Mouse (Mus musculus): ENCODE data around the gene Cluh. TPM values are rescaled to one million over a fixed set of nuclear protein-coding genes. Genes with fewer than 3 reads are reported as not detected.

Cluh gene
- polyA plus RNA-seq, 1 experiment from 2014 or later, result 19.4 TPM

DNA sequence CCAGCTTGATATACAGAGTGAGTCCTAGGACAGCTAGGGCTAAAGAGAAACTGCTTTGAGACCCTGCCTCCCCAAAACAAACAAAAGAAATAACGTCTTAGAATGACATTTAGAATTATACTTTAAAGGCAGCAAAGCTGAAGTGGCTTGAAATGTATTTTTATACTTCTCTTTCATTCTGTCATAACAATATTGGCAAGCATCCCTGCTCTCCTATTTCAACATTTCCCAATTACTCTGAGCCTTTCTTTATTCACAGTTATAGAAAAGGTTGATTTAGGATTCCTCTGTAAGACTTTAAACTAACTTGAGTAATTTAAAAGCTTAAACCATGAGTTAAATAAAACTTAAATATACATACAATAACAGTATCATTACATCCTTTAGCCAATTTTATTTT is 42.9 kb downstream of the Cluh start:
- H3K36me3 ChIP-seq, result peaks cover 28% of the 10 kb centered on the region
- WGBS, result 78% methylated on average over 1 of the region's 1 CpGs

GRCm38 (mm10) chr11:74699505-74699904 is 50.2 kb downstream of the Cluh start:
- Histone ChIP-seq H3K27ac (replicated peaks) (no peak overlapping the region), H3K9ac (replicated peaks) (no peak overlapping the region), H3K36me3 (peaks cover 28% of the 10 kb centered on the region), H3K9me3 (no peaks in the 10 kb centered on the region), H3K27me3 (no peaks in the 10 kb centered on the region), H3K4me3 (no peak overlapping the region), H3K4me2 (replicated peaks) (no peak overlapping the region), H3K4me1 (no peaks in the 10 kb centered on the region)
- ATAC-seq (ENCODE audit: low FRiP score, low read depth), result no peak
- WGBS, result 98% methylated on average over 2 of the region's 2 CpGs

More for the DNA sequence above, 42.9 kb downstream of the Cluh start:
- H3K27me3 ChIP-seq, result no peaks in the 10 kb centered on the region
- H3K4me3 ChIP-seq, result no peak overlapping the region
- no peak overlapping the region for H3K4me2 ChIP-seq (replicated peaks)
- no peaks in the 10 kb centered on the region for H3K4me1 ChIP-seq
- no peak overlapping the region for H3K9ac ChIP-seq (replicated peaks)
- no peak overlapping the region for H3K27ac ChIP-seq (replicated peaks)
- ATAC-seq (ENCODE audit: low FRiP score, low read depth), result no peak
- no peaks in the 10 kb centered on the region for H3K9me3 ChIP-seq

DNA sequence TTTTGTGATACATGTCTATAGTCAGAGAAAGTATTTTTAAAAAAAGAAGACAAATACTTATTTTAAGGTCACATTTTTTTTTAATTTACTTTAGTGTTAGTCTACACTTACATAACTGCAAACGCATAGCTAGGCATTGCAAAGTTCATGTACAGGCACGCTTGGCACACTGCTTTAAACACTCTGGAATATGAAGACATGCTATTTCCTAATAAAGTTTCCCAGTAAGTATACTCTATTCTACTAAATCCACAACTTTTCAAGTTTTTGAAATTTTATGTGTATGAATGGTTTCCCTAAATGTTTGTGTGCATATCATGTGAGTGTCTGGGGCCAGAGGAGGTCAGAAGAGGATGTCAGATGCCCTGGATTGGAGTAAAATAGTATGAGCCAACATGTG is 54.8 kb downstream of the Cluh start:
- H3K27ac ChIP-seq (replicated peaks), result no peak overlapping the region
- H3K9me3 ChIP-seq, result no peaks in the 10 kb centered on the region
- H3K4me3 ChIP-seq, result no peak overlapping the region
- WGBS, result 96% methylated on average over 2 of the region's 2 CpGs
- no peak overlapping the region for H3K4me2 ChIP-seq (replicated peaks)
- no peak for ATAC-seq (ENCODE audit: low FRiP score, low read depth)
- H3K4me1 ChIP-seq, result 0 out of 2 replicates have a peak, but pooled peaks cover 2% of the 10 kb centered on the region
- no peaks in the 10 kb centered on the region for H3K27me3 ChIP-seq
- peaks cover 4% of the 10 kb centered on the region for H3K36me3 ChIP-seq
- no peak overlapping the region for H3K9ac ChIP-seq (replicated peaks)

DNA sequence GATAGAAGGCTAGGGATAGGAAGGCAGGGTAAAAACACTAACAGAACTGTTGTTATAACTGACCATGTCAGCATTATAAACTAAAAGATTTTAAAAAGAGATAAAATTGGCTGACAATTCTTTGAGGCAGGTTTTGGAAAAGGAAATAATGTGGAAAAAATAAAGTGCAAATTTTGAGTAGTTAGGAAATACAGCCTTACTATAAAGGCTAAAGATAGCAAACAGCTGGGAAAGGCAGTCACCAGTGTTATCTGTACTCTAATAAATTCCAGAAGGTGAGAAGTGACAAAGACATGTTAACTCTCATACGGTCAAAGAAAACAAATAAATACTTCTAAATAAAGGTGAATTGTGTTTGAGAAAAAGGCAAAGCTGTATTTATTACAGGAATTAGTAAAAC is 59.5 kb downstream of the Cluh start:
- WGBS, result 93% methylated on average over 1 of the region's 1 CpGs

GRCm38 (mm10) chr11:74710671-74711070 is 61.4 kb downstream of the Cluh start:
- Histone ChIP-seq H3K27me3 (no peaks in the 10 kb centered on the region), H3K9ac (replicated peaks) (no peak overlapping the region), H3K9me3 (no peaks in the 10 kb centered on the region), H3K4me2 (replicated peaks) (no peak overlapping the region), H3K27ac (replicated peaks) (no peak overlapping the region), H3K4me3 (no peak overlapping the region), H3K36me3 (peaks cover 3% of the 10 kb centered on the region; the same call in 1 of the 2 replicates), H3K4me1 (0 out of 2 replicates have a peak, but pooled peaks cover 2% of the 10 kb centered on the region)
- no peak for ATAC-seq (ENCODE audit: low FRiP score, low read depth)
- WGBS, result 92% methylated on average over 1 of the region's 1 CpGs

More for the DNA sequence above, 59.5 kb downstream of the Cluh start:
- Histone ChIP-seq H3K4me2 (replicated peaks) (no peak overlapping the region), H3K27ac (replicated peaks) (no peak overlapping the region), H3K27me3 (no peaks in the 10 kb centered on the region), H3K4me3 (no peak overlapping the region), H3K36me3 (peaks cover 3% of the 10 kb centered on the region; the same call in 1 of the 2 replicates), H3K9me3 (no peaks in the 10 kb centered on the region), H3K9ac (replicated peaks) (no peak overlapping the region), H3K4me1 (0 out of 2 replicates have a peak, but pooled peaks cover 2% of the 10 kb centered on the region)
- ATAC-seq (ENCODE audit: low FRiP score, low read depth), result no peak

- Histone ChIP-seq H3K4me2 (replicated peaks) (no peak overlapping the region), H3K9me3 (no peaks in the 10 kb centered on the region), H3K4me1 (peaks cover 9% of the 10 kb centered on the region), H3K27me3 (no peaks in the 10 kb centered on the region), H3K9ac (replicated peaks) (no peak overlapping the region), H3K36me3 (no peaks in the 10 kb centered on the region), H3K4me3 (no peak overlapping the region), H3K27ac (replicated peaks) (no peak overlapping the region)
- ATAC-seq (ENCODE audit: low FRiP score, low read depth), result no peak
- 95% methylated on average over 3 of the region's 3 CpGs for WGBS
Observed at GRCm38 (mm10) chr11:74715971-74716525, 66.8 kb downstream of the Cluh start.

Other genes starting within 250 kb of the Cluh start
- gene Rap1gap2, start 38.6 kb upstream of the Cluh start, polyA plus RNA-seq (2016; fragmentation: Nextera tagmentation; extraction: Ambion mirVana), result 5.0 and 6.1 TPM in 2 replicates
- 2.4 and 2.5 TPM in 2 replicates for gene Ccdc92b, start 29.9 kb upstream of the Cluh start, polyA plus RNA-seq (2016; fragmentation: Nextera tagmentation; extraction: Ambion mirVana)
- gene Pafah1b1, start 75.2 kb downstream of the Cluh start, polyA plus RNA-seq (2016; fragmentation: Nextera tagmentation; extraction: Ambion mirVana), result 70.3 and 81.9 TPM in 2 replicates
- 56.3 and 58.5 TPM in 2 replicates for gene Mettl16, start 121.3 kb downstream of the Cluh start, polyA plus RNA-seq (2016; fragmentation: Nextera tagmentation; extraction: Ambion mirVana)
- gene Mnt, start 181.4 kb downstream of the Cluh start, polyA plus RNA-seq (2016; fragmentation: Nextera tagmentation; extraction: Ambion mirVana), result 8.7 TPM in 2 replicates
- 16.2 and 19.0 TPM in 2 replicates for gene Sgsm2, start 247.6 kb downstream of the Cluh start, polyA plus RNA-seq (2016; fragmentation: Nextera tagmentation; extraction: Ambion mirVana)
- 36.0 and 36.4 TPM in 2 replicates for gene Tsr1, start 248.6 kb downstream of the Cluh start, polyA plus RNA-seq (2016; fragmentation: Nextera tagmentation; extraction: Ambion mirVana)